Mouse (Mus musculus): ENCODE results near the gene Wdr1. TPM values are rescaled to one million over a fixed set of nuclear protein-coding genes. Genes with fewer than 3 reads are reported as not detected.
A peak's percentile ranks its signal among the peaks of the same experiment; 100 is the strongest.

Gene Wdr1
- polyA plus RNA-seq, 1 experiment from 2014 or later = 222 TPM

DNA sequence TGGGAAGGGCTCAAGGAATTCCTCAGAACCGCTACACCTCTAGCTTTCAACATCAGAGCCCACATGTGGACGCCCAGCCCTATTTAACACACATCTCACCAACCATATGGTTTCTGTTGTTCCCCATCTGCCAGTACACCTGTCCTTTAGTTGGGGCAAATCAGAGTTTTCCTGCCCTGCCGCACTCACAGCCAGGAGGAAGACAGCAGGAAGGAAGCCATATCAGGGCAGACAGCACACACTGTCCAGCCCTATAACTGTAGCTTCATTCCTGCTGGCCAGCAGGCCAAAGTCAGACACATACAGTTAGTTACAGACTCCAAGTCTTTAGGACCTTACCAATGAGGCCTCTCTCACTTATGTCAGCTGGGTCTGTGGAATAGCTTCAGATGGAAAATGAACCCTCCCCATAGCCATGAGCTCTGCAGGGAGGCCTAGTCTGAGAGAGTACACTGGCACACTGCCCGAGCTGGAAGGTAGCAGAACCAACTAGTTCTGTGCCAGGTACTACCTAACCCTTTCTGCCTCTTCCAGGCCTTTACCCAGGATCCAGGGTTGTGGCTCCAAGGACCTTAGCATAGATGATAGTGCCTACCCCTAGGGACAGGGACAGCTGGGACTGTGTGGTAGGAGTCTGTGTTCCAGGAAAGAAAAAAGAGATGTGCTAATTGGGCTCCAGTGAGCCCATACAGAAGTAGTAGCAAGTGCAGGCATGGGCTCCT, 19.4 kb downstream of the Wdr1 start:
- Histone ChIP-seq H3K9me3 (no peaks in the 10 kb centered on the region), H3K4me1 (peaks cover 22% of the 10 kb centered on the region), H3K36me3 (peaks cover 99% of the 10 kb centered on the region), H3K27me3 (no peaks in the 10 kb centered on the region), H3K4me2 (no peak overlapping the region), H3K9ac (no peak overlapping the region), H3K4me3 (no peak overlapping the region), H3K27ac (peak overlapping the region; percentile 38; the same call in 1 of the 2 replicates)
- WGBS = 65% methylated on average over 4 of the region's 4 CpGs
- peak; percentile 44; the same call in 1 of the 2 replicates for ATAC-seq (ENCODE audit: insufficient number of reproducible peaks, low FRiP score, low TSS enrichment, low read depth)

DNA sequence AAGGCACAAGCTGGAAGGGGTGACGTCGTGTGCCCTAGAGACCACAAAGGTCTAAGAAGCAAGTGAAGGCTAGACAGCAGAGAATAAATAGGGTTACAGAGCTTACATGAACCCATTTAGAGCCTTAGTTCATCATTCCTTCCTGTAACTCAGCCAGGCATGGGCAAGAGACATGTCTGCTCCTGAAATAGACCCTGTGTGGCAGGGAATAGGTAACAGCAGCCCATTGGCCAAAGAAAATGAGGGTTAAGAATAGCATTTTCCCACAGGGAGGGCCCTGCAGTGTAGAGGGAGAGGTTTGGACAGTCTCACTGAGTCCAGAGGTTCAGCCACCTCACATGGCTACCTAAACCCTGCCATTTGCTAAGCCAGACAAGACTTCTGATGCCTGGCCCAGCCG, 21.3 kb downstream of the Wdr1 start:
- Histone ChIP-seq H3K27ac (no peak overlapping the region), H3K4me3 (no peak overlapping the region), H3K27me3 (no peaks in the 10 kb centered on the region), H3K9ac (no peak overlapping the region), H3K4me1 (peaks cover 17% of the 10 kb centered on the region), H3K9me3 (no peaks in the 10 kb centered on the region), H3K36me3 (peaks cover 99% of the 10 kb centered on the region), H3K4me2 (no peak overlapping the region)
- no peak for ATAC-seq (ENCODE audit: insufficient number of reproducible peaks, low FRiP score, low TSS enrichment, low read depth)
- 89% methylated on average over 3 of the region's 3 CpGs for WGBS

DNA sequence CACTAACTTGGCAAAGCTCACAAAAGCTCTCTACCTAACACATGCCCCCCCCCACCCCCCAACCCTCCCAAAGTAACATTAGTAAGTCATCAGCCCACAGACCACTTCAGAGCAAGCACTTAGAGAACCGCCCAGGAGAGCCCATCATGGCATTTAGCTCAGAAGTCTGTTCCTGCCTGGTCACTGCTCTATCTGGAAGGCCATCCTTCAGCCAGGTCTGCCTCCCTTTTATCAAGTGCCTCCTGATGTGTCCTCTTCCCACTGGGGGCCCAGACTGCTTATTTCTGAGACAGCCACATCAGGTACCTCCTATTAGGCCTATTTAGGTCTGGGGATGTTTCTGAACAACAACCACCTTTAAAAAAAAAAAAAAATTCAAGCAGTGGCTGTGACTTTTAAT, 22.1 kb downstream of the Wdr1 start:
- no peaks in the 10 kb centered on the region for H3K27me3 ChIP-seq
- 96% methylated on average over 1 of the region's 1 CpGs for WGBS
- no peak overlapping the region for H3K9ac ChIP-seq
- no peaks in the 10 kb centered on the region for H3K9me3 ChIP-seq
- no peak overlapping the region for H3K4me3 ChIP-seq
- H3K27ac ChIP-seq = no peak overlapping the region
- peaks cover 99% of the 10 kb centered on the region for H3K36me3 ChIP-seq
- ATAC-seq (ENCODE audit: insufficient number of reproducible peaks, low FRiP score, low TSS enrichment, low read depth) = no peak
- peaks cover 17% of the 10 kb centered on the region for H3K4me1 ChIP-seq
- H3K4me2 ChIP-seq = no peak overlapping the region

DNA sequence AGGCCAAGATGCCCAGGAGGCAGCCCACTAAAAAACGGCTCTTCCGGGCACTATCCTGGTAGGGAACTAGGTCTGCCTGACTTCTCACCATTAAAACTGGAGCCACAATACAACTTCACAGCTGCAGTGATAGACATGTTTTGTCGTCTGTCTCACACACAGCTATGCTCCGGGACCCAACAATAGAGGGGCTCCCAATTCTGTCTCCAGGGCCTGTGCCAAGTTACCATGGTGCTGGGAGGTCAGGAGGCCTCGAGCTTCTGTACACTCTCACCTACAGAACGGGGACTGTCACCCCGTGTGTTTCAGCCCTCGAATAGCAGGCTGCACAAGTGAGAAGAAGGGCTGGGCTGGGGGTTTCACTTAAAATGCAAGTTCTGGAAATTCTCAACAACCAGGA, 24.5 kb downstream of the Wdr1 start:
- Histone ChIP-seq H3K4me2 (no peak overlapping the region), H3K9ac (no peak overlapping the region), H3K27me3 (no peaks in the 10 kb centered on the region), H3K36me3 (peaks cover 99% of the 10 kb centered on the region), H3K4me3 (no peak overlapping the region), H3K27ac (no peak overlapping the region), H3K9me3 (no peaks in the 10 kb centered on the region), H3K4me1 (peaks cover 2% of the 10 kb centered on the region; the same call in 1 of the 2 replicates)
- WGBS = 90% methylated on average over 8 of the region's 8 CpGs
- no peak for ATAC-seq (ENCODE audit: insufficient number of reproducible peaks, low FRiP score, low TSS enrichment, low read depth)

DNA sequence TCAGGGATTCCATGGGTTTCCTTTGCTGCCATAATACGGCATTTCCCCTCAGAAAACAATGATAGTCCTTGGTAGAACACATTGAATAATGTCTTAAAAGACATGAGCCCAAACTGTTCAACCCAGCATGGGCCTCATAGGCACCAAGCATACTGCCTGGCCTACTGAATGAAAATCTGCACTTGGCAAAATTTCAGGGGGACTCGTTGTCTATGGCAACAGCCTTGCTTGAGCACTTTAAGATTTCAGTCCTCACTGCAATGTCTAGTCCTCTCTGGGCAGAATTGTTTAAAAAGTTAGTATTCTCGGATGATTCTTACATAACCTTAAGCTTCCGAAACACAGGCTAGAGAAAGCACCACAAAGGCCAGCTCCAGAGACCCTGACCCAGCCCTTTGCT, 25.2 kb downstream of the Wdr1 start:
- no peak overlapping the region for H3K9ac ChIP-seq
- no peak overlapping the region for H3K27ac ChIP-seq
- H3K4me3 ChIP-seq = no peak overlapping the region
- no peaks in the 10 kb centered on the region for H3K4me1 ChIP-seq
- WGBS = 89% methylated on average over 4 of the region's 4 CpGs
- H3K9me3 ChIP-seq = no peaks in the 10 kb centered on the region
- ATAC-seq (ENCODE audit: insufficient number of reproducible peaks, low FRiP score, low TSS enrichment, low read depth) = no peak
- H3K4me2 ChIP-seq = no peak overlapping the region
- no peaks in the 10 kb centered on the region for H3K27me3 ChIP-seq
- peaks cover 98% of the 10 kb centered on the region for H3K36me3 ChIP-seq

DNA sequence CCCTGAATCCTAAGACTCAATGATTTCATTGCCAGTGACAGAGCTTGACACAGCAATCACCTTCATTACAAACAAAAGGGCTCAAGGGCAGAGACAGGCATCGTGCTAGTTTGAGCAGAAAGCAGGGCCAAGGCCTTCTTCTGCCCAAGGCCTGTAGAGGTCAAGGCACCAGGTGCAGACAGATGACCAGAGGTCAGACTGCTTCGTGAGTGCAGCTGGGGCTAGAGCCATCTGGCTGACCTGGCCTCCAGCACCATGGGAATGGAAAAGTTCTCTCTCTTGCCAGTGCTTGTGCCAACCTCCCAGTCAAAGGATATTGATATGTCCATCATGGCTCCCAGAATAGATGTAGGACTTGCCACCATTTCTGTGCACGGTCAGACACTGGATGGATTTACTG, 26.2 kb downstream of the Wdr1 start:
- no peaks in the 10 kb centered on the region for H3K9me3 ChIP-seq
- H3K36me3 ChIP-seq = peaks cover 98% of the 10 kb centered on the region
- no peak overlapping the region for H3K4me3 ChIP-seq
- 90% methylated on average over 3 of the region's 3 CpGs for WGBS
- no peak overlapping the region for H3K27ac ChIP-seq
- no peak for ATAC-seq (ENCODE audit: insufficient number of reproducible peaks, low FRiP score, low TSS enrichment, low read depth)
- no peak overlapping the region for H3K4me2 ChIP-seq
- no peaks in the 10 kb centered on the region for H3K4me1 ChIP-seq
- H3K9ac ChIP-seq = no peak overlapping the region
- no peaks in the 10 kb centered on the region for H3K27me3 ChIP-seq

DNA sequence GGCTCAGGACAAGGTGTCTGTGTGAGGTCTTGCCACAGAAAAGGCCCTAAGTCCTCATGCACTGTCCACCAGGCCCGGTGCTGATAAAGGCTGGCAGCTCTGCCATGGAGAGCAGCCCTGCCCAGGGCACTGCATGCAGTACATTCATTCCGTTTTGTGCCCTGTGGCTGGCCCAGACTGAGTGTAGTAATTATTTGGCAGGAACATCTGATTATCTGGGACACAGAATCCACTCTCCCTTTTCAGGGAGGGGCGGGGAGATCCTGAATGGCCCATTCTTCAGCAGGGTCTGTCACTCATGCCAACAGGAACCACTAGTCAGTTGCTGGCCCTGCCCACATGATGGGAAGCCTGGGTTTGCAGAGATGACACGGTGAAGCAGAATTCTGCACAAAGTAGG, 30.9 kb downstream of the Wdr1 start:
- ATAC-seq (ENCODE audit: insufficient number of reproducible peaks, low FRiP score, low TSS enrichment, low read depth) = no peak

DNA sequence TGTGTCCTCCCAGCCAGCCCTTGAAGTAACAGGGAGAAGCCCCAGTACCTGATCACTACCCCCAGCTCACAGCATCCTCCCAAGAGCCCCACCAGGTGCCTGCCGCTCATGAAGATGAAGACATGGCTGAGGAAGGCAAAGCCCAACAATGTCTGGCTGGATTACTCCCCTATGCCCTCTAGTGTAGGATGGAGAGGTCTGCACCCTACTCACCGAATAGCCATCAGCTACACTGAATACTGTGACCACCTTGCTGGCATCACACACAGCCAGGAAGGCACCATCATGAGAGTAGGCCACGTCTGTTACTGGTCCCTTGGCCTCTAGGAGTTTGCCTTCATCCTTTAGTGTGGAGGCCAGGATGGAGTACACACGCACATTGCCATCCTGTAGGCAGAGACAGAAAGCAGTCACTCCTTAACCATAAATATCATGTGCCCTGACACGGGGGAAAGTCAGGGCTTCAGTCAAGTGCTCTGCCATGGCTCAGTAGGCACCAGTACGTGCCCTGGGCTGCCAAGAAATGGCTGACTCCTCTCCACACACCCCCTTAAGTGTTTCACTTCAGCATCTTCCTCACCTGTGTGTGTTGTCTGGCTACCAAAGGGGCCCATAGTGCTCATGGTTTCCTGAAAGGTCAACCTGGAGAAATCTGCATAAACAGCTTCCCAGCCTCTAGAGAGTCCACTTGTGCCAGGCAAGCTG, 33.1 kb downstream of the Wdr1 start:
- peaks cover 98% of the 10 kb centered on the region for H3K36me3 ChIP-seq
- no peaks in the 10 kb centered on the region for H3K9me3 ChIP-seq
- H3K4me3 ChIP-seq = no peak overlapping the region
- ATAC-seq (ENCODE audit: insufficient number of reproducible peaks, low FRiP score, low TSS enrichment, low read depth) = no peak; the same call in 1 of the 2 replicates
- H3K27ac ChIP-seq = no peak overlapping the region
- H3K9ac ChIP-seq = no peak overlapping the region
- WGBS = 74% methylated on average over 6 of the region's 6 CpGs
- H3K4me1 ChIP-seq = no peaks in the 10 kb centered on the region
- no peak overlapping the region for H3K4me2 ChIP-seq
- H3K27me3 ChIP-seq = no peaks in the 10 kb centered on the region

More for the DNA sequence above, 30.9 kb downstream of the Wdr1 start:
- Histone ChIP-seq H3K27ac (no peak overlapping the region), H3K9ac (no peak overlapping the region), H3K4me2 (no peak overlapping the region), H3K9me3 (no peaks in the 10 kb centered on the region), H3K36me3 (peaks cover 98% of the 10 kb centered on the region), H3K4me3 (no peak overlapping the region), H3K27me3 (no peaks in the 10 kb centered on the region), H3K4me1 (no peaks in the 10 kb centered on the region)
- 90% methylated on average over 4 of the region's 4 CpGs for WGBS

DNA sequence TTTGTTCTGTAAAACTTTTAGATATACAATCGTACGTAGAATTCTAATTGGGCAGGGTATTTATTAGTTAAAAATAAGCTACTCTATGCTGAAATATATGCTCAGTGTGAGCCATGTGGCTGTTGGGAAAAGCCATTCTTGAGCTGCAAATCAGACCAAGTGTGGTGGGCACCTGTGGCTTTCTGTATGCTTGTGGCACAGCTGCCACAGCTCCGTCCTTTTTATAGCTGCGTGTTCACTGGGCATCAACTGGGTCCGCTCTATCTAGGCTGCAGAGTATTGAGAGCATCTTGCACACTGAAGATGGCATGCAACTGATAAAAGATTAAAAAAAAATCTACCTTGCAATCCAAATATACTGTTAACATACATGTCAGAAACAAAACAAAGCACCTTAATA, 40.0 kb downstream of the Wdr1 start:
- Histone ChIP-seq H3K4me1 (no peaks in the 10 kb centered on the region), H3K4me2 (no peak overlapping the region), H3K36me3 (peaks cover 31% of the 10 kb centered on the region), H3K4me3 (no peak overlapping the region), H3K27ac (no peak overlapping the region), H3K9ac (no peak overlapping the region), H3K9me3 (no peaks in the 10 kb centered on the region), H3K27me3 (no peaks in the 10 kb centered on the region)
- WGBS = 87% methylated on average over 5 of the region's 5 CpGs
- ATAC-seq (ENCODE audit: insufficient number of reproducible peaks, low FRiP score, low TSS enrichment, low read depth) = no peak

DNA sequence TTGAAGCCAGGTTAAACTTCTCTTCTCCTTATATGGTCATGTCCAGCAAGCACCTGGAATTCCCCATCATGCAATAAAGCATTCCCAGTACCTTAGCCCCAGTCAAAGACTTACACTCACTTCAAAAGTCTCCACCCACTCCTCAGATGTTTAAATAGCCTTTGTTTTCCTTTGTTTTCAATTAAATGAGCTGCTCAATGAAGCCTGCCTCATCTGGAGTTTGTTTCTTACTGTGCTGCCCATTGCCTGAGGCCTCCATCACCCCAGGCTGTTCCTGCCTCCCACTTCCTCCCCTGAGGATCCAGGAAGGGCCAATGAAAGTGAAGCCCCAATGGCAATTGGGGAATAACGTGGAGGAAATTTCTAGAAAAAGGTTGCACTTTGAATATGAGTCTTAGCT, 42.2 kb downstream of the Wdr1 start:
- Histone ChIP-seq H3K36me3 (peaks cover 9% of the 10 kb centered on the region; the same call in 1 of the 2 replicates), H3K9me3 (no peaks in the 10 kb centered on the region), H3K4me1 (no peaks in the 10 kb centered on the region), H3K27ac (no peak overlapping the region), H3K9ac (no peak overlapping the region), H3K27me3 (no peaks in the 10 kb centered on the region), H3K4me2 (no peak overlapping the region), H3K4me3 (no peak overlapping the region)
- WGBS = 36% methylated on average over 1 of the region's 1 CpGs
- no peak for ATAC-seq (ENCODE audit: insufficient number of reproducible peaks, low FRiP score, low TSS enrichment, low read depth)

DNA sequence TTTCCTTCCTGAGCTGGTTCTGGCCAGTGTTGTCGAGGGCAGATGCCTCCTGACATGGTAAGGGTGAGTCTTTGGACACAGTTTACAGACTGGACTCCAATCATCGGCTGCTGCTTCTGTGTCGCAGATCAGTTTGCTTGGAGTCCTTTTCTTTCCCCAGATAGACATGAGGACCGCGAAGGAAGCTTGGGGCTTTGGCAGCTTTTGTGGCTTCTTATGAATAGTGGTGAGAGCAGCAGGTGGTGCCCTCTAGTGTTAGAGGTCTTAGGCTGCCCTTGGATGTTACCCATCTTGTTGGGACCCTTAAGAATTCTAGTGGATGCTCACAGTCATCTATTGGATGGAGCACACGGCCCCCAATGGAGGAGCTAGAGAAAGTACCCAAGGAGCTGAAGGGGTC, 46.8 kb downstream of the Wdr1 start:
- Histone ChIP-seq H3K36me3 (no peaks in the 10 kb centered on the region), H3K4me3 (no peak overlapping the region), H3K4me1 (no peaks in the 10 kb centered on the region), H3K27me3 (no peaks in the 10 kb centered on the region), H3K4me2 (no peak overlapping the region), H3K27ac (no peak overlapping the region), H3K9me3 (no peaks in the 10 kb centered on the region), H3K9ac (no peak overlapping the region)
- ATAC-seq (ENCODE audit: insufficient number of reproducible peaks, low FRiP score, low TSS enrichment, low read depth) = no peak
- WGBS = 61% methylated on average over 6 of the region's 6 CpGs

DNA sequence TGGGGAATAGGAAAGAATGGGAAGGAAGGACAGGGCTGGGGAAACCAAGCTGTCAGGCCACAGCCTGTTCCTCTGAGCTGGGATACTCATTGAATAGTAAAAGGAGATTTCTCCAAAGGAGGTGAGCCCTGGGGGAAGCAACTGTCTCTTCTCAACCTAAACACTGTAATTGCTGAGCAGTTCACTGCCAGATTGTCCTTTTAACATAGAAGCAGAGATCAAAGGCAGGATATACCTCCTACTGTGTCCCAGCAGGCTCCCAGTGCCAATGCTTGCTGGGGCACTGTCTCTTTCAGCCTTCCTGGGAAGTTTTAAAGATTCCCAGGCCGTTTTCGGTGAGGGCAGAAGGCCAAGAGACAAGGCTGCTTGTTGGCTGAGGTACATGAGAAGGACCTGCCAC, 50.0 kb downstream of the Wdr1 start:
- no peaks in the 10 kb centered on the region for H3K36me3 ChIP-seq
- no peak overlapping the region for H3K9ac ChIP-seq
- no peaks in the 10 kb centered on the region for H3K9me3 ChIP-seq
- no peak for ATAC-seq (ENCODE audit: insufficient number of reproducible peaks, low FRiP score, low TSS enrichment, low read depth)
- H3K27me3 ChIP-seq = no peaks in the 10 kb centered on the region
- H3K4me2 ChIP-seq = no peak overlapping the region
- H3K4me3 ChIP-seq = no peak overlapping the region
- no peaks in the 10 kb centered on the region for H3K4me1 ChIP-seq
- 0% methylated on average over 2 of the region's 2 CpGs for WGBS
- H3K27ac ChIP-seq = no peak overlapping the region
